Mouse (Mus musculus) mesoderm, embryonic 11.5 days (tissue): ENCODE measurements around the gene Snrnp200.
"Not testable (repeated sequence)": the region's sequence is repeated elsewhere in the genome, so short reads cannot be mapped to it uniquely, and the experiment has no call there.

Experiments used
- DNase-seq: peaks from one replicate; pipeline ENCODE4 v3.0.0-alpha.2; 2012; ENCODE audit warnings: low read depth, low spot score

Gene Snrnp200

DNA sequence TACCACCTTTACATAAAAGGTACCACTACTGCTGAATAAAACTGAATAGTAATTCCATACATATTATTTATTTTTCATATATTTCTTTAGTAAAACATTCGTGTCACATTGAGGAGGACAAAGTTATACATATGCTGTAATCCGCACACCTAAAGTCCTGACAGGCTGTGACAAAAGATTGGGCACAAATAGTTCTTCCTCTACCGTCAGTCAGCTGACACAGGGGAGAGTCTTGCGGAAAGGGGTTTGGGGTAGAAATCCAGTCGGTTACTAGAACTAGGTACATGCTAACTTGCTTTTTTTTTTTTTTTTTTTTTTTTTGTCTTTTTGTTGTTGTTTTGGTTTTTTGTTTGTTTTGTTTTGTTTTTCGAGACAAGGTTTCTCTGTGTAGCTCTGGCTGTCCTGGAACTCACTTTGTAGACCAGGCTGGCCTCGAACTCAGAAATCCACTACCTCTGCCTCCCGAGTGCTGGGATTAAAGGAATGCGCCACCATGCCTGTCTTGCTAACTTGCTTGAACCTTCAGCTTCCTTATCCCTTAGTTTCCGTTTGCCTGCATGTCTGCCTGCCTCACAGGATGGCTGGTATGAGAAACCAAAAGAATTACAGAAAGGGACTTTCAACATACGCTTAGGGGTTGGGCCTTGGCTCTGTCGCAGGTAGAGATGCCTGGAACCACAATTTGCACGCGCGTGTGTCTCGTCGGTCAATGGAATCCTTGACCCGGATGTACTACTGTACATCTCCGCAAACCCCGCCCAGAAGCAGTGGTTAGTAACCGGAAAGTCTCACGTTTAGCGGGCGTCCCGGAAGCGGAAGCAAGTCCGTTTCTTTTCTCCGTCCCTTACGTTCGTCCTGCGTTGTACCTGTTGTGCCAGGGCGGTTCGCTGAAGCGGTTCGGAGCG lies at the start of gene Snrnp200, which contains the start of gene 1810024B03Rik:
Gene Snrnp200, plus strand, starts transcription at position 840 of the 905 bp plus-strand sequence.
Gene 1810024B03Rik, minus strand, starts transcription at position 734 of the 905 bp plus-strand sequence.
- peak; percentile 96 for DNase-seq

GRCm38 (mm10) chr2:127165675-127166074 lies 42.5 kb upstream of the Snrnp200 start:
- no peak for DNase-seq

GRCm38 (mm10) chr2:127166261-127166660 lies 41.9 kb upstream of the Snrnp200 start:
- DNase-seq = peak; percentile 34

DNA sequence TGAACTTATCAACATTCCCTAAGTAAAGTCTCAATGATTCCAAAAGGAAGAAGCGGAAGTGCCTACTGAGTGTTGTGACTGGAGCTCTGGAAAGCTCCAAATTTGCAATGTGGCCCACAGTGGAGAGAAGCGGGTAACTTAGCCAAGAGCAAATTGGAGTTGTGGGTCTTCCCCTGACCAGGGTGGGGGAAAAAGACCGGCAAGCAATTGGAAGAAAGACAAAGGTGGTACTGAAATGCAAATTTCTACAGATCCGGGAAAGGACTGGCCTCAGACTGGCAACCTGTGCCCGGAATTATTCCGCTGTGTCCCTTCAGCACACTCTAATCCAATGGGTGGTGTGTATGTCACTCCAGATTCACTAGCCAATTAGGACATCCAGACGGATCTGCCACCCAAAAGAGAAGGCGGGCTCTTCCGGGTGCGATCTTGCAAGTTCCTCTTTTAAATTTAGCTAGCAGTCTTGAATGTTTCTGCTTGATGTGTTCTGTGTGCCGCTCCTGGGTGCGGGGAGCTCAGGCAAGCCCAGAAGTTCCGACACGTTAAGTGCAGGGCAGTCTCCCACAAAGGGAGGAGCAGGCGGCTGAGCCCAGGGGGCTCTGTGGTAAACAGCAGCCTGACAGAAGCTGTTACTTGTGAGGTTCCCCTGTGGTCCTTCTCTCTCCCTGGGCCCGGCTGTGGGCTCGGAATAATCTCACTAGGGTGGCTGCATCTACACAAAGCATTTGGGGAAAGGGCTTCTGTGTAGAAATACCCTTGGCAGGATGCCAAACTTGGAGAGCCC lies 25.4 kb upstream of the Snrnp200 start:
- DNase-seq = peak; percentile 79

DNA sequence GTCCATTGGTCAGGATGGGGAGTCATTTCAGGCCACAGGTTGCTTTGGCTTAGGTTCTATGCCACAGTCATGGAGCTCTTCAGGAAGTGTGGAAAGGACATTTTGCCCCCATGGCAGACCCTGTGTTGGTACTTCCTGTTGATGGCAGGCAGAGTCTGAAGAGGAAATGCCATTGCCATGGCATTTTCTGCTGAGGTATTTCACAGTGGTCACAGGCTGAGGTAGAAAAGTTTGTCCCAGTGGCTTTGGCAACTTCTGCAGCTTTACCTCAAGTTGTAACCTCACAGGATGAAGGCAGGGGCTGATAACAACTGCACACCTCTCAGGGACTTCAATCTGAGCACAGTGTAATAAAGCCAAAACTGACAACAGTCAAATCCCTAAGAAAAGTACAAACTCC lies 18.6 kb upstream of the Snrnp200 start:
- no peak for DNase-seq

GRCm38 (mm10) chr2:127204932-127205331 lies 3.3 kb upstream of the Snrnp200 start:
- peak; percentile 72 for DNase-seq

GRCm38 (mm10) chr2:127205936-127206335 lies 2.2 kb upstream of the Snrnp200 start:
- DNase-seq = not testable (repeated sequence)

DNA sequence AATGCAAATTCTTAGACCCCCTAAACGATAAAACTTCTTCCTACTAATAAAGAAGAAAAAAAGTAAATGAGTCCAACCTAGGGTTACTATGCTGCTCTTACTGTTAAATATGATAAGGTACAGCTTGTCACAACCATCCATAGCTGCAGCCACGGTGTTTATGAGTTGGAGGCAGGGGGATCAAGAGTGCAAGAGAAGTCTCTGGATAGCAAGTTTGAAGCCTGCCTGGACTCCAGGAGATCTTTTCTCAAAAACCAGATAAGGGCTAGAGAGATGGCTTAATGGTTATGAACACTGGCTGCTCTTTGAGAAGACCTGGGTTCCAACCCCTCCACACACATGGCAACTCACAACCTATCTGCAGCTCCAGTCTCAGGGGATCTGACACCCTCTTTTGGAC lies 1.3 kb upstream of the Snrnp200 start:
- no peak for DNase-seq

GRCm38 (mm10) chr2:127208452-127208769 lies 225 bp downstream of the Snrnp200 start:
- no peak for DNase-seq

GRCm38 (mm10) chr2:127210701-127211100 lies 2.5 kb downstream of the Snrnp200 start:
- no peak for DNase-seq

DNA sequence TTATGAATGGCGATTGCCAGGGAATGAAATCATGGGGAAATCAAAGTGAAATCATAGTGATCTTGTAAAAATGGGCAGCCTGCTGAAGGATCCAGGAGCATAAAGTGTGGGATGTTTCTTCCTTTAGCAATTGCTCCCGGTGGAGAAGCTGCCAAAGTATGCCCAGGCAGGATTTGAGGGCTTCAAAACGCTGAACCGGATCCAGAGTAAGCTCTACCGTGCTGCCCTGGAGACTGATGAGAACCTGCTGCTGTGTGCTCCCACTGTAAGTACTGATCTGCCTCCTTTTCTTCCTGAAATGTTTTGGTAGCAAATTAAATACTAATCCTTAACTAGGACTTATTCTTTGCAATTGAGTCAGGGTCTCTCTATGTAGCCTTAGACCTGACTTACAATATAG lies 9.6 kb downstream of the Snrnp200 start:
- no peak for DNase-seq

DNA sequence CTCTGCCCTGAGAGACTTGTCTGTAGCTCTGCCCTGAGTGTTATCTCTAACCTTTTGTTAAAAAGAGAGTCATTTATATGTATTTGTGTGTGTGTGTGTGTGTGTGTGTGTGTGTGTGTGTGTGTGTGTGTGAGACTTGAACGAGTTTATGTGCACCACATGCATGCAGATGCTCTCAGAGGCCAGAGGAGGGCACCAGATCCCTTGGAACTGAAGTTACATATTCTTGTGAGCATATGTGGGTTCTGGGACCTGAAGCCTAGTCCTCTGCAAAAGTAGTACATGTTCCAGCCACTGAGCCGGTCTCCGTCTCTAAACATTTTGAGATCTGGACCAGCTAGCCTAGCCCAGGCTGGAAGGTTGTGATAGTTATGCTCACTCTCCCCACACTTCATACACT lies 17.1 kb downstream of the Snrnp200 start:
- no peak for DNase-seq

DNA sequence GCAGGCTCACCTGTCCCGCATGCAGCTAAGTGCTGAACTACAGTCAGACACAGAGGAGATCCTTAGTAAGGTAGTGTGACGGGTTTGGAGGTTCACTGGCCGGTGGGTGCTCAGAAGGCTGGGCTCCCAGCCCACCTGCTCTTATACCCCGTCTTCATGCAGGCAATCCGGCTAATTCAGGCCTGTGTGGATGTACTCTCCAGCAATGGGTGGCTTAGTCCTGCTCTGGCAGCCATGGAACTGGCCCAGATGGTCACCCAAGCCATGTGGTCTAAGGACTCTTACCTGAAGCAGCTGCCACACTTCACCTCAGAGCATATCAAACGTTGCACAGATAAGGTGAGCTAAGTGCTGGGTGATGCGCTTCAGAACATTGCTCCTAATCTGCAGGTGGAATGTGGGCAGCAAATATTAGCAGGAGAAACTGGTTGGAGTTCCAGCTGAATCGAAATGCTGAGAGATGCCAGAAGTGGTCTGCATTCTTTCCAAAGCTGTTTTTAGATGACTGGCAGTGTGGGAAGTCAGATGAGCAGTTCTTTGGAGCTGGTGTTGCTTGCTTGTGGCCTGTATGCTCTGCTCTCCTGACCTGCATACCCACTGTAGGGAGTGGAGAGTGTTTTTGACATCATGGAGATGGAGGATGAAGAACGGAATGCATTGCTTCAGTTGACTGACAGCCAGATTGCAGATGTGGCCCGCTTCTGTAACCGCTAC lies 29.9 kb downstream of the Snrnp200 start:
- DNase-seq = no peak

- no peak for DNase-seq
These were observed 31.9 kb downstream of the Snrnp200 start for GRCm38 (mm10) chr2:127240065-127240464.

GRCm38 (mm10) chr2:127247592-127248333 lies 39.6 kb downstream of the Snrnp200 start, which contains the start of the genes Ciao1 and Tmem127:
TSS of gene Ciao1 (minus strand) at chr2:127247816.
TSS of gene Tmem127 (plus strand) at chr2:127247908.
- DNase-seq = peak; percentile 100

GRCm38 (mm10) chr2:127248334-127249004 lies 40.3 kb downstream of the Snrnp200 start:
- peak; percentile 12 for DNase-seq

DNA sequence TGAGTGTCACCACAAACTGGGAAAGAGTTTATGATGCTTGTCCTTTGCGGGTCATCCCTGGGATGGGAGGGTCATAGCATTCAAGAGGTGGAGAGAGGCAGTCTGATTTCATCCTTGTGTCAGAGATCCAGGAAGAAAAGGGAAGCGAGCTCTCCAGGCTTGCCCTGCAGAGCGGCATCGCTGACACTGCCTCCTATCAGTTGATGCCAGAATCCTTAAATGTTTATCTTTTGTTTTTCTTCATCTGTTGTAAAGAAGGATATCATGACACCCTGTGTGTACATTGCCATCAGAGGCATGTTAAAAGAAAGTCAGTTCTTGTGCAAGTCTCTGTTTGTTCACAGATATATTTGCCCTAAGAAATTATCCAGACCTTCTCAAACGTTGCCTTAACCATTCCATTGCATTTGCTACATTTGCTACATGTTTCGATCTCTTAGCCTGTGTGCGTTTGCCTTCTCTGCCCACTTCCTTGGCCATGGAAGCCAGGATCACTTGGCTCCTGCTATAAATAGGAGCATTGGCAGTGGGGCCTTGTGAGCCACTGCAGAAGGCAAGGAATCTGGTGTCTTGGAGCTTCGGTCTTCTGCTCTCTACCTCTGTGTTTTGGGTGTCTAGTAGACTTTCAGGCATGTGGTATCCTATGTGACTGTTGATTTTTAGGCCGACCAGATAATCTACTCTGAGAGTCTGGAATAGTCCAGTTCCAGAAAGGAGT lies 42.3 kb downstream of the Snrnp200 start:
- no peak for DNase-seq

- DNase-seq = no peak
These were observed 43.3 kb downstream of the Snrnp200 start for GRCm38 (mm10) chr2:127251457-127251856.

- no peak for DNase-seq
These were observed 43.8 kb downstream of the Snrnp200 start for GRCm38 (mm10) chr2:127251880-127252527.
